Mouse (Mus musculus) forebrain, embryonic 15.5 days (tissue): ENCODE measurements around the gene Vps13d. TPM values are rescaled to one million over a fixed set of nuclear protein-coding genes. Genes with fewer than 3 reads are reported as not detected.

ENCODE experiments used
- ATAC-seq: fragments of 200-750 bp; cut with Nextera tagmentation; replicated peaks from 2 replicates; pipeline ENCODE4 v1.8.0; 2017; ENCODE audit warnings: mild to moderate bottlenecking, moderate TSS enrichment, moderate library complexity
- H3K27ac ChIP-seq: fragments of 300-500 bp; sonication (generic); replicated peaks from 2 replicates; pipeline ENCODE4 v1.5.1; 2015; ENCODE audit warnings: mild to moderate bottlenecking, inconsistent platforms
- H3K27me3 ChIP-seq: fragments of 300-500 bp; sonication (generic); 2 replicates; pipeline ENCODE4 v1.6.1; 2015; ENCODE audit warnings: inconsistent platforms
- H3K36me3 ChIP-seq: fragments of 300-500 bp; sonication (generic); 2 replicates; pipeline ENCODE4 v1.6.1; 2015; ENCODE audit warnings: mild to moderate bottlenecking, inconsistent platforms
- H3K4me1 ChIP-seq: fragments of 300-500 bp; sonication (generic); 2 replicates; pipeline ENCODE4 v1.6.1; 2015; ENCODE audit warnings: inconsistent platforms
- H3K4me2 ChIP-seq: fragments of 300-500 bp; sonication (generic); replicated peaks from 2 replicates; pipeline ENCODE4 v1.6.1; 2015; ENCODE audit warnings: mild to moderate bottlenecking, inconsistent platforms
- H3K4me3 ChIP-seq: fragments of 300-500 bp; sonication (generic); 2 replicates; pipeline ENCODE4 v1.5.1; 2015; ENCODE audit warnings: mild to moderate bottlenecking, inconsistent platforms
- H3K9ac ChIP-seq: fragments of 300-500 bp; sonication (generic); replicated peaks from 2 replicates; pipeline ENCODE4 v1.6.1; 2015; ENCODE audit warnings: mild to moderate bottlenecking, inconsistent platforms
- H3K9me3 ChIP-seq: fragments of 300-500 bp; sonication (generic); 2 replicates; pipeline ENCODE4 v1.6.1; 2016; ENCODE audit warnings: inconsistent platforms
- WGBS: fragments of 180-500 bp; shearing (Covaris S2); methylation state at CpG from one replicate; pipeline ENCODE4 v1.1.7; 2015; ENCODE audit warnings: mixed read lengths; 5-methylcytosine and 5-hydroxymethylcytosine counted together
- polyA plus RNA-seq: library from polyadenylated mRNA; unstranded; fragments of >200 nt; fragmentation: Nextera tagmentation; extraction: Ambion mirVana; gene quantifications from 2 replicates; pipeline ENCODE4 v1.2.1, GENCODE M21; 2015

The Vps13d gene
- polyA plus RNA-seq, 1 experiment from 2014 or later = 9.4 TPM

DNA sequence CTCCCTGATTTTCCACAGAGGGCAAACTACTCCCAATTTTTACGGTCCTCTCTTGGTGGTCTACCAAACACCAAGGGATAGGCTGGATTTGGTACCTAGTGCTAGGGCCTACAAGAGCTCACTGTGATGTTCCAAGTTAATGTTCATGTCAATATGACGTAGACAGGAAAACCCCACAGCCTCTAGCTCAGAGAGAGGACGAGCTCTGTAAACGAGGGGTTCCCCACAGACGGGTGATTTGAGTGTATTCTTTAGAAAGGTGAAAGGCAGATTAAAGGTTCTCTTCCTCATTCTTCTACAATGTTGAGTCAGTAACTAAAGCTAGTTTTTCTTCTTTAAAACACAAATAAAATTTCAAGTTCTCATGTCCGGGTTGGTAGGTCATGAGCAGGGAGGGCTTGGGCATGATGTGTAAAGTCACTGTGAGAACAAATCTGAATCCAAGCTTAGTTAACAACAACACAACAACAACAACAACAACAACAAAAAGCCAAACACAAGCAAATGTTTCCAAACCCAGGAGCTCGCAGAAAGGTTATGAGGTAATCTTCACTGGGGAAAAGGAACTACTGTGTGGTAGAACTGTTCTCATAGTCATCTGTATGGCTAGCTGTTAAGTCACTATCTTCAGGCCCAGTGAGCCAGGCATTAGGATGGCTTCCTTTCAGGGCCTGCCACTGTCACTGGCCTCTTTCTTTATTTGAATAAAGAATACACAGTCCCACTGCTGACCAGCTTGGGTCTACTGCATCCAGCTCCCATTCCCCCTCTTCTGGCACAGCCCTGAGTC is 208.6 kb downstream of the Vps13d start:
- H3K4me3 ChIP-seq = no peak overlapping the region
- no peaks in the 10 kb centered on the region for H3K4me1 ChIP-seq
- no peaks in the 10 kb centered on the region for H3K27me3 ChIP-seq
- H3K27ac ChIP-seq = no peak overlapping the region
- peaks cover 10% of the 10 kb centered on the region; the same call in 1 of the 2 replicates for H3K36me3 ChIP-seq
- 92% methylated on average over 7 of the region's 7 CpGs for WGBS
- no peaks in the 10 kb centered on the region for H3K9me3 ChIP-seq
- no peak overlapping the region for H3K4me2 ChIP-seq
- no peak overlapping the region for H3K9ac ChIP-seq
- no peak for ATAC-seq

GRCm38 (mm10) chr4:144983821-144984371 is 210.9 kb downstream of the Vps13d start:
- H3K36me3 ChIP-seq = peaks cover 10% of the 10 kb centered on the region; the same call in 1 of the 2 replicates
- H3K4me1 ChIP-seq = no peaks in the 10 kb centered on the region
- no peak overlapping the region for H3K4me3 ChIP-seq
- no peaks in the 10 kb centered on the region for H3K9me3 ChIP-seq
- no peak overlapping the region for H3K27ac ChIP-seq
- WGBS = 86% methylated on average over 8 of the region's 8 CpGs
- no peaks in the 10 kb centered on the region for H3K27me3 ChIP-seq
- ATAC-seq = no peak
- H3K4me2 ChIP-seq = no peak overlapping the region
- H3K9ac ChIP-seq = no peak overlapping the region

GRCm38 (mm10) chr4:144983228-144983744 is 211.5 kb downstream of the Vps13d start:
- Histone ChIP-seq H3K4me1 (no peaks in the 10 kb centered on the region), H3K4me3 (no peak overlapping the region), H3K9ac (no peak overlapping the region), H3K27ac (no peak overlapping the region), H3K9me3 (no peaks in the 10 kb centered on the region), H3K36me3 (peaks cover 10% of the 10 kb centered on the region; the same call in 1 of the 2 replicates), H3K27me3 (no peaks in the 10 kb centered on the region), H3K4me2 (no peak overlapping the region)
- ATAC-seq = no peak
- WGBS = 87% methylated on average over 8 of the region's 8 CpGs

DNA sequence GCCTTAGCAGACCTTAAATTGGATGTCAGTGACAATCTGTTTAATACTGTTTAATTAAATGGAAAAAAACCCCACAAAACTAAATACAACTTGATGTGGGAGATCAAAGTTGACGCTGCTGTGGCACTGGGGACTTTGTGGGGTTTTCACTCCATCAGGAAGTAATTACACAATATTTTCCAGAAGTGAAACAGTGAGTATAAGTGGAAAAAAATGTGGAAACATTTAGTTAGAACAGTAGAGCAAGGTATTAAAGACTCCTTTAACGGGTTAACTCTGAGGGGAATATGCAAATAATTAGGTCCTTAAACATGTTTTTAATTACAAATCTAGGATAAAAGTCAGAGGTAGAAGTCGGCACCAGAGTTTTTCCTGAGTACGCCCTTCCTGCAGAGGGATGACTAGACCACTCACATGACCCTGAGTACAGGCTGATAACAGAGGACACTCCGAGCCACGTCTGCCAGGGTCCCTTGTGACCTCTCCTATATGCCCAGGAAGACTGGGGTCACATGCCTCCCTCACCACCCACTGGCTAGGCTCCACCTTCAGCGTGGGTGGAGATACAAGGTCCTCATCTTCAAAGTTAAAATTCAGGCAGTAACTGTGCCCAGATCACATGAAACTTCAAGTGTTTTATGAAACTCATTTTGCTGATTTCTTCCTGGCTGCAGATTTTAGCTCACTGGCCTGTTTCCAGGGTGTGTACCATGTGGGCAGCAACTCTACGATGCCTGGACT is 213.8 kb downstream of the Vps13d start:
- H3K27me3 ChIP-seq = no peaks in the 10 kb centered on the region

DNA sequence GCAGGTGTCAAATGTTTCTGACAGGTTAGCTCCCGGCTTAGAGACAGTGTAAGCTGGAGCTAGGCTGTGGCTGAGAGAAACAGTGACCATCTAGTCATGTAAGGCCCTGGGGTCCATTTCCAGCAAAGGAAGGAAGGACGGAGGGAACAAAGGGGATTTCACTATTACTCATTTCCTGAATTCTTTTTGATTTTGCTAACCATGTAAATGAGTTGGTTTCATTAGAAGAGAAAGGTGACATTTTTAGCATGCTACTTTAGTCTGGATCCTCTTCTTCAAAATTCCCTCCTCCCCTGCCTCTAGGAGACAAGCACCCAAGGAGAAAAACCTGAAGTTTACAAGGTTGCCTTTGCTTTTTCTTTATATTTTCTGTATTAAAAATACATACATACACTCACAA is 214.7 kb downstream of the Vps13d start:
- no peak for ATAC-seq
- Histone ChIP-seq H3K27me3 (no peaks in the 10 kb centered on the region), H3K9me3 (no peaks in the 10 kb centered on the region), H3K9ac (no peak overlapping the region), H3K27ac (no peak overlapping the region), H3K36me3 (peaks cover 10% of the 10 kb centered on the region), H3K4me2 (no peak overlapping the region), H3K4me1 (no peaks in the 10 kb centered on the region), H3K4me3 (no peak overlapping the region)
- WGBS = 75% methylated on average over 2 of the region's 2 CpGs

More for the DNA sequence above, 213.8 kb downstream of the Vps13d start:
- H3K27ac ChIP-seq = no peak overlapping the region
- H3K9me3 ChIP-seq = no peaks in the 10 kb centered on the region
- peaks cover 10% of the 10 kb centered on the region for H3K36me3 ChIP-seq
- no peak overlapping the region for H3K9ac ChIP-seq
- ATAC-seq = no peak
- no peak overlapping the region for H3K4me2 ChIP-seq
- H3K4me3 ChIP-seq = no peak overlapping the region
- no peaks in the 10 kb centered on the region for H3K4me1 ChIP-seq
- 66% methylated on average over 8 of the region's 8 CpGs for WGBS

DNA sequence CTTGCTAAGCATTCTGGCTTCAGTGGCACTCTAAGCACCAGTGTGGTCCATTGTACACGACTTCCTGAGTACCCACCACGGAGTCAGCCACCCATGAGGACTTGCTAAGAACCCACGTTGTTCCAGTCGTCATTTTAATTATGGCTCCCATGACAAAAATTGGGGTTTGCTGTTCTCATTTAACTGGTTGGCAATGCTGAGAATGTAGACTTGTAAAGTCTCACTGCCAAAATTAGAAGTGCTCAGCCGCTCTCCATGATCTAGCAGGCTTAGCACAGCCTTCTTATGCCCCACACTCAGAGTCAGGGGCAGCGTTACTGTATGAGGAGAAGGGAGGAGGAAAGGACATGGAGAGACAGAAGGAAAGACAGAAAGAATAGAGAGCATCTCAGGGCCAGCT is 216.8 kb downstream of the Vps13d start:
- WGBS = 85% methylated on average over 6 of the region's 6 CpGs
- ATAC-seq = no peak
- no peak overlapping the region for H3K9ac ChIP-seq

GRCm38 (mm10) chr4:144977057-144977456 is 217.7 kb downstream of the Vps13d start:
- H3K27ac ChIP-seq = no peak overlapping the region
- no peak overlapping the region for H3K4me2 ChIP-seq
- no peaks in the 10 kb centered on the region for H3K9me3 ChIP-seq
- no peaks in the 10 kb centered on the region for H3K27me3 ChIP-seq
- 89% methylated on average over 1 of the region's 1 CpGs for WGBS
- no peak overlapping the region for H3K9ac ChIP-seq
- H3K4me3 ChIP-seq = no peak overlapping the region
- peaks cover 5% of the 10 kb centered on the region for H3K36me3 ChIP-seq
- H3K4me1 ChIP-seq = no peaks in the 10 kb centered on the region
- ATAC-seq = no peak

More for the DNA sequence above, 216.8 kb downstream of the Vps13d start:
- H3K4me3 ChIP-seq = no peak overlapping the region
- no peak overlapping the region for H3K27ac ChIP-seq
- H3K9me3 ChIP-seq = no peaks in the 10 kb centered on the region
- H3K4me1 ChIP-seq = no peaks in the 10 kb centered on the region
- peaks cover 7% of the 10 kb centered on the region for H3K36me3 ChIP-seq
- H3K4me2 ChIP-seq = no peak overlapping the region
- no peaks in the 10 kb centered on the region for H3K27me3 ChIP-seq

DNA sequence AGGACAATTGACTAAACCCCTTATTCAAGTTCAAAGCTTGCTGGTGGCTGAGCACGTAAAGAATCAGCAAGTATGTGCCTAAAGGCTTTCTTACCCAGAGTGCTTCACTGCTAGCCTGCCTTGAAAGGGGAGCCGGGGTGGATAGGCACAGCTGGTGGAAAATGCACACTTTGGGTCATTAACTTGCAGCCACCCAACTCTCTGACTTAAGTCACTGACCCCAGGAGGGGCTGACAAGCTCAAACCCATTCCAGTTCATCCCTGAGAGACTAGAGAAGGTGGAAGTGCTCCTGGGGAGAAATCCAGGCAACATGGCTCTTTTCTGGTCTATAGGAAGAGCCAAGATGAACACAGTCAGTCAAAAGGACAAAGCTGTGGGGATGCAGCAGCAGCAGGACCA is 219.3 kb downstream of the Vps13d start:
- Histone ChIP-seq H3K4me1 (no peaks in the 10 kb centered on the region), H3K9me3 (no peaks in the 10 kb centered on the region), H3K27ac (no peak overlapping the region), H3K27me3 (no peaks in the 10 kb centered on the region), H3K4me2 (no peak overlapping the region), H3K36me3 (no peaks in the 10 kb centered on the region; the same call in 1 of the 2 replicates), H3K9ac (no peak overlapping the region), H3K4me3 (no peak overlapping the region)
- no peak for ATAC-seq
- 46% methylated on average over 2 of the region's 2 CpGs for WGBS

GRCm38 (mm10) chr4:144974458-144974857 is 220.3 kb downstream of the Vps13d start:
- no peak for ATAC-seq
- Histone ChIP-seq H3K9ac (no peak overlapping the region), H3K4me2 (no peak overlapping the region), H3K4me3 (no peak overlapping the region), H3K4me1 (no peaks in the 10 kb centered on the region), H3K9me3 (no peaks in the 10 kb centered on the region), H3K27ac (no peak overlapping the region), H3K27me3 (no peaks in the 10 kb centered on the region), H3K36me3 (no peaks in the 10 kb centered on the region; the same call in 1 of the 2 replicates)
- 86% methylated on average over 3 of the region's 3 CpGs for WGBS

DNA sequence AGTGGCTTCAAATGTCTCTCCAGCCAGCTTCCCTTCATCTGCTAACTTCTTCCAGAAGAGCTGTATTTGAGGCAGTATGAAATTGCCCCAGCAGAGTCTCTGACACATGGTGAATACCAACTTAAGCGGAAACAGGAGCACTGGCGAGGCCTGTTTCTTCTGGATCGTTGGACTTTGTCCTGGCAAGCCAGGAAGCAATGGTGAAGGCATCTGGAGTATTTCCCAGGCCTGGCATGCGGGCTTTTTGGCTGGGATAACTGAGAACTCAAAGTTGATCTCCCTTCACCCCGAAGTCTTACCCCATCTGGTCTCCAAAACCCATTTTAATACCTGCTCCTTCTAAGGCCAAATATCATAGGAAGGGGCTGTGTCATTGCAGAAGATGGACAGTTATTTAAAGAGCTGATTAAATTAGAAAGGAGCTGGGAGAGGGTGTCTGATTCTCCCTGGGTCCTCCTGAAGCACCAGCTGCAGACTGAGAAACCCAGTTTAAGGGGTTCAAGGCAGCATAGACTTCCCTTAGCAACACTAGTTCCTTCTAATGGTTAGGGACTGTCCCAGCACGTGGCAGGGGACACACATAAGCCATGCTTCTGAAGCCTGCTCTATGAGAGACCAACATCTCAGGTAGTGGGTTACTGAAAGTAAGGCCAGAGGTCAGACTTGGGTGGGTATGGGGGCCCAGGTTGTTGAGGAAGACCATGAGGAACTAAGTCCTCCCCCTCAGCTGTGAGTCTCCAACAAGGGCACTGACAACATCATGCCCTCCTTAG is 221.7 kb downstream of the Vps13d start:
- Histone ChIP-seq H3K27ac (no peak overlapping the region), H3K36me3 (no peaks in the 10 kb centered on the region; the same call in 1 of the 2 replicates), H3K4me3 (no peak overlapping the region), H3K9ac (no peak overlapping the region), H3K9me3 (no peaks in the 10 kb centered on the region), H3K4me1 (no peaks in the 10 kb centered on the region), H3K4me2 (no peak overlapping the region), H3K27me3 (no peaks in the 10 kb centered on the region)
- ATAC-seq = no peak
- 74% methylated on average over 6 of the region's 6 CpGs for WGBS

- Histone ChIP-seq H3K9ac (no peak overlapping the region), H3K9me3 (no peaks in the 10 kb centered on the region), H3K27me3 (no peaks in the 10 kb centered on the region), H3K4me3 (no peak overlapping the region), H3K4me1 (no peaks in the 10 kb centered on the region), H3K27ac (no peak overlapping the region), H3K4me2 (no peak overlapping the region), H3K36me3 (no peaks in the 10 kb centered on the region; the same call in 1 of the 2 replicates)
- 94% methylated on average over 2 of the region's 2 CpGs for WGBS
- ATAC-seq = no peak
These were observed 223.8 kb downstream of the Vps13d start for GRCm38 (mm10) chr4:144971048-144971447.
